Mouse (Mus musculus) heart, embryonic 15.5 days (tissue): ENCODE results near the gene Klhl1. TPM values are rescaled to one million over a fixed set of nuclear protein-coding genes. Genes with fewer than 3 reads are reported as not detected.
A peak's percentile ranks its signal among the peaks of the same experiment; 100 is the strongest.

ENCODE experiments used
- ATAC-seq: fragments of 200-750 bp; cut with Nextera tagmentation; replicated peaks from 2 replicates; pipeline ENCODE4 v1.8.0; 2017; ENCODE audit warnings: low read depth, moderate TSS enrichment; ENCODE audit not compliant: insufficient number of reproducible peaks, insufficient read depth, low FRiP score
- H3K27ac ChIP-seq: fragments of 300-500 bp; sonication (generic); 2 replicates; pipeline ENCODE4 v1.5.1; 2015; ENCODE audit warnings: mild to moderate bottlenecking, inconsistent platforms
- H3K27me3 ChIP-seq: fragments of 300-500 bp; sonication (generic); 2 replicates; pipeline ENCODE4 v1.6.1; 2015; ENCODE audit warnings: inconsistent platforms
- H3K36me3 ChIP-seq: fragments of 300-500 bp; sonication (generic); 2 replicates; pipeline ENCODE4 v1.6.1; 2015; ENCODE audit warnings: mild to moderate bottlenecking, inconsistent platforms
- H3K4me1 ChIP-seq: fragments of 300-500 bp; sonication (generic); replicated peaks from 2 replicates; pipeline ENCODE4 v1.6.1; 2015; ENCODE audit warnings: inconsistent platforms
- H3K4me2 ChIP-seq: fragments of 300-500 bp; sonication (generic); 2 replicates; pipeline ENCODE4 v1.6.1; 2015; ENCODE audit warnings: inconsistent platforms, mild to moderate bottlenecking, moderate library complexity
- H3K4me3 ChIP-seq: fragments of 300-500 bp; sonication (generic); 2 replicates; pipeline ENCODE4 v1.5.1; 2015; ENCODE audit warnings: mild to moderate bottlenecking, inconsistent platforms
- H3K9ac ChIP-seq: fragments of 300-500 bp; sonication (generic); 2 replicates; pipeline ENCODE4 v1.6.1; 2015; ENCODE audit warnings: mild to moderate bottlenecking, inconsistent platforms
- H3K9me3 ChIP-seq: fragments of 300-500 bp; sonication (generic); replicated peaks from 2 replicates; pipeline ENCODE4 v1.6.1; 2016; ENCODE audit warnings: inconsistent platforms
- WGBS: fragments of 180-500 bp; shearing (Covaris S2); methylation state at CpG from one replicate; pipeline ENCODE4 v1.1.7; 2015; ENCODE audit warnings: mixed read lengths; 5-methylcytosine and 5-hydroxymethylcytosine counted together
- polyA plus RNA-seq: library from polyadenylated mRNA; unstranded; fragments of >200 nt; fragmentation: Nextera tagmentation; extraction: Ambion mirVana; gene quantifications from 2 replicates; pipeline ENCODE4 v1.2.1, GENCODE M21; 2015

The Klhl1 gene
- not detected in 2 replicates for polyA plus RNA-seq

GRCm38 (mm10) chr14:96518954-96519682, at the start of gene Klhl1:
Gene Klhl1, minus strand, starts transcription at chr14:96519102.
- peaks cover 12% of the 10 kb centered on the region for H3K4me1 ChIP-seq
- peak within 1 kb of the TSS; percentile 48 for H3K4me3 ChIP-seq
- H3K9me3 ChIP-seq, result no peaks in the 10 kb centered on the region
- ATAC-seq, result no peak
- peak within 1 kb of the TSS; percentile 33 for H3K9ac ChIP-seq
- 49% methylated on average over 13 of the region's 13 CpGs for WGBS
- H3K36me3 ChIP-seq, result no peaks in the 10 kb centered on the region
- H3K27ac ChIP-seq, result no peak within 1 kb of the TSS
- peaks cover 26% of the 10 kb centered on the region for H3K27me3 ChIP-seq
- peak within 1 kb of the TSS; percentile 92 for H3K4me2 ChIP-seq

DNA sequence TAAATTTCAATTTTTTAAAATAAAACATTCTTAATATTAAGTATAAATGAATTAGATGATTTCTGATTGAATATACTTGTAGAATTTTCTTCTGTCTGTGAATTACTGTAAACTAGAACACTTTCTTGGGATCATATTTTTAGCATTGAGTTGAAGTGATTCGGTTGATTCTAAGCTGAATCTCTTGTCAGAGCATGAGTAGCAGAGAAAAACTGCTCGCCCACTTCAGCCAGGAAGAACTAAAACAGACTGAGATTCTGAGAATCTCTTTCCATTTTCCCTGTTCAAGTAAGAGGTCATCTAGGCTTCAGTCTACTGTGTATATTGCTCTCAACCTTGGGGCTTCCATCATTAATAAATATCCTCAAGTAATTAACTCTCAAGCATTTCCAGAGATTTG, 34.8 kb upstream of the Klhl1 start:
- no peaks in the 10 kb centered on the region for H3K9me3 ChIP-seq
- no peaks in the 10 kb centered on the region for H3K36me3 ChIP-seq
- no peaks in the 10 kb centered on the region for H3K27me3 ChIP-seq
- H3K9ac ChIP-seq, result no peak overlapping the region
- no peak overlapping the region for H3K4me3 ChIP-seq
- H3K4me1 ChIP-seq, result no peaks in the 10 kb centered on the region
- H3K4me2 ChIP-seq, result no peak overlapping the region
- H3K27ac ChIP-seq, result no peak overlapping the region
- ATAC-seq, result no peak
- 68% methylated on average over 2 of the region's 2 CpGs for WGBS

GRCm38 (mm10) chr14:96518151-96518953, 550 bp downstream of the Klhl1 start:
- Histone ChIP-seq H3K9ac (peak overlapping the region; percentile 33), H3K4me3 (peak overlapping the region; percentile 48), H3K9me3 (no peaks in the 10 kb centered on the region), H3K36me3 (no peaks in the 10 kb centered on the region), H3K4me1 (peaks cover 12% of the 10 kb centered on the region), H3K27ac (no peak overlapping the region), H3K4me2 (peak overlapping the region; percentile 92), H3K27me3 (peaks cover 26% of the 10 kb centered on the region)
- under 1% methylated on average over 35 of the region's 35 CpGs for WGBS
- no peak for ATAC-seq

DNA sequence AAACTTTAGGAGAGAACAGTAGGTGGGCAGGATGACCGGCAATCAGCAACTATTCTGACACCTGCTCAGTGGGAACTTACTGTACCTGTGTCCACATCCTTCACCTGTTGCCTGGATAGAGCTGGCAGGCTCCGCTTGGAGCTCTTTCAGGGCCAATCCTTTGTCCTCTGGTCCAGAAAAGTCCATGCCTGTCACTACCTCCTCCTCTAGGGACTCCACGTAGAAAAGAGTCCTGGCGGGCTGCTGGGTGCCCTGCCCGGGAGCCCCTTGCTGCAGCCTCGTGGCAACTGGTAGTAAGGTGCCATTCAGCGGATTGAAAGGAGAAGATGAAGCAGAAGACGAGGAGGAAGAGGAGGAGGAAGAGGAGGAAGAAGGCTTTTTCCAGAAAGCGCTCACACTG, 1.2 kb downstream of the Klhl1 start:
- no peak for ATAC-seq
- Histone ChIP-seq H3K4me2 (peak overlapping the region; percentile 92), H3K4me1 (peaks cover 12% of the 10 kb centered on the region), H3K27me3 (peaks cover 26% of the 10 kb centered on the region), H3K9me3 (no peaks in the 10 kb centered on the region), H3K9ac (peak overlapping the region; percentile 33; the same call in 1 of the 2 replicates), H3K27ac (no peak overlapping the region), H3K36me3 (no peaks in the 10 kb centered on the region), H3K4me3 (peak overlapping the region; percentile 48)
- 7% methylated on average over 9 of the region's 9 CpGs for WGBS

DNA sequence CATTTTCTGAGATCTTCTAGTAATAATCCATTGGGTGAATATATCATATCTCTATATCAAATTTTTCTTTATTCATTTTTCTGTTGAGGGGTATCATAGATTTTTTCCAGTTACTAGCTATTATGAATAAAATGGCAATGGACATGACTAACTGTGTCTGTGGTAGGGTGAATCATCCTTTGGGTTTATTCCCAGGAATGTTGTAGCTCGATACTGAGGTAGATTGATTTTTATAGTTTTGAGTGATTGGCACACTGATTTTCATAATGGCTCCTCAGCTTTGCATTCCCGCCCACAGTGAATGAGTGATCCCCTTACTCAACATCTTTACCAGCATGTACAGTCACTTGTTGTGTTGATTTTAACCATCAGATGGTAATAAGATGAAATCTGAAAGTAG, 19.0 kb downstream of the Klhl1 start:
- Histone ChIP-seq H3K27me3 (no peaks in the 10 kb centered on the region), H3K27ac (no peak overlapping the region), H3K4me3 (no peak overlapping the region), H3K9me3 (no peaks in the 10 kb centered on the region), H3K4me1 (no peaks in the 10 kb centered on the region), H3K4me2 (no peak overlapping the region), H3K36me3 (no peaks in the 10 kb centered on the region), H3K9ac (no peak overlapping the region)
- WGBS, result 76% methylated on average over 2 of the region's 2 CpGs
- ATAC-seq, result no peak

DNA sequence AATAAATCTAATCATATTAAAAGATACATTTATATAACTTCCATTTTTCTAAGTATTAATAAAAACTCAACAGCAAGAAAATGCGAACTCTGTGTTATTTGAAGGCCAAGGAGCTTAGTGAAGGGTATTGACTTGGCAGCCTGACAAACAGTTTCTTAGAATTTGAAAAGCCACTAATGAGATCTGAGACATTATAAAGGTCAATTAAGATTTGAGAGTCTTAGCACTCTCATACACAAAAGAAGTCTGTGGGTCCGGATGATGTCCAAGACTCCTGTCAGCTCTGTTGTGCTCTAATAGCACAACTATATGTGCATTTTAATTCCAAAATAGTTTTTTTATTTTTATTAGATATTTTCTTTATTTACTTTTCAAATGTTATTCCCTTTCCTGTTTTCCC, 47.1 kb downstream of the Klhl1 start:
- 85% methylated on average over 2 of the region's 2 CpGs for WGBS
- Histone ChIP-seq H3K4me3 (no peak overlapping the region), H3K36me3 (no peaks in the 10 kb centered on the region)

DNA sequence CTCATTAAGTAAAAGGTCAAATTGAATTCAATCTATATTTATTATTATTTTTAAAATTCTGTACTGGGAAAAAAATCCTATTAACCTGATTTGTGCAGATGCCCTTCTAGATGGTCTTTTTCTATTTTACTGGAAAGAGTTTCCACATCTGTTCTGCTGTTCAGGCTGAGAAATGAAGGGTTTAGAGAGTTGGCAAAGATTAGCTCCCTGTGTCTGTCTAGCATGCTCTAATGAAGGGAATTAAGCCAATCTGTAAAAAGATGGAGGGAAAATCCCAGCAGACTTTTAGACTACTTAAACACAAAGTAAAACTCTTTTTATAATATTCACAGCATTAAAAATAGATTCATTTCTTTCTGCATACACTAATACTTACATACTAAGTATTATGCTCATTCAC, 47.6 kb downstream of the Klhl1 start:
- no peaks in the 10 kb centered on the region for H3K36me3 ChIP-seq
- H3K27ac ChIP-seq, result no peak overlapping the region
- no peaks in the 10 kb centered on the region for H3K27me3 ChIP-seq
- H3K4me3 ChIP-seq, result no peak overlapping the region
- H3K9ac ChIP-seq, result no peak overlapping the region
- no peaks in the 10 kb centered on the region for H3K9me3 ChIP-seq
- H3K4me1 ChIP-seq, result no peaks in the 10 kb centered on the region
- no peak for ATAC-seq
- H3K4me2 ChIP-seq, result no peak overlapping the region

More for the DNA sequence above, 47.1 kb downstream of the Klhl1 start:
- H3K27me3 ChIP-seq, result no peaks in the 10 kb centered on the region
- H3K9me3 ChIP-seq, result no peaks in the 10 kb centered on the region
- H3K9ac ChIP-seq, result no peak overlapping the region
- no peak overlapping the region for H3K4me2 ChIP-seq
- ATAC-seq, result no peak
- H3K4me1 ChIP-seq, result no peaks in the 10 kb centered on the region
- H3K27ac ChIP-seq, result no peak overlapping the region

DNA sequence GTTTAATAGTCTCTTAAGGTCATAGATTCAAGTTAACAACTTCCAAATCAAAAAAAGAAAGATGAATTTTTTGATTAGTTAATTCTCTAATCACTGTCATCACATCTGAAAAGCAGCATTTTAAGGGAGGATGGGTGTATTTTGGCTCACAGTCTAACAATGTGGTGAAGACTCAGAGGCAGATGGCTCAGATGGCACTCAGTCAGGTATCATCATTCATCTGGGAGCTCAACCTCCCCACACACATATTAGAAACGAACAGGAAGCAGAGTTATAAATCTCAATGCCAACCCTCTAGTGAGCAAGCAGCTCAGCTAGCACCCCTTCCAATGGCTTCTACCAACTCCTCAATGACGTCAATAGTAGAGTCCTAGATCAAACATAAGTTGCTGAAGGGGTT, 57.1 kb downstream of the Klhl1 start:
- no peak overlapping the region for H3K9ac ChIP-seq
- no peaks in the 10 kb centered on the region for H3K4me1 ChIP-seq
- no peaks in the 10 kb centered on the region for H3K27me3 ChIP-seq
- no peak overlapping the region for H3K4me3 ChIP-seq
- no peak overlapping the region for H3K4me2 ChIP-seq
- H3K9me3 ChIP-seq, result no peaks in the 10 kb centered on the region
- no peaks in the 10 kb centered on the region for H3K36me3 ChIP-seq
- WGBS, result 59% methylated on average over 2 of the region's 2 CpGs
- H3K27ac ChIP-seq, result no peak overlapping the region
- ATAC-seq, result no peak

DNA sequence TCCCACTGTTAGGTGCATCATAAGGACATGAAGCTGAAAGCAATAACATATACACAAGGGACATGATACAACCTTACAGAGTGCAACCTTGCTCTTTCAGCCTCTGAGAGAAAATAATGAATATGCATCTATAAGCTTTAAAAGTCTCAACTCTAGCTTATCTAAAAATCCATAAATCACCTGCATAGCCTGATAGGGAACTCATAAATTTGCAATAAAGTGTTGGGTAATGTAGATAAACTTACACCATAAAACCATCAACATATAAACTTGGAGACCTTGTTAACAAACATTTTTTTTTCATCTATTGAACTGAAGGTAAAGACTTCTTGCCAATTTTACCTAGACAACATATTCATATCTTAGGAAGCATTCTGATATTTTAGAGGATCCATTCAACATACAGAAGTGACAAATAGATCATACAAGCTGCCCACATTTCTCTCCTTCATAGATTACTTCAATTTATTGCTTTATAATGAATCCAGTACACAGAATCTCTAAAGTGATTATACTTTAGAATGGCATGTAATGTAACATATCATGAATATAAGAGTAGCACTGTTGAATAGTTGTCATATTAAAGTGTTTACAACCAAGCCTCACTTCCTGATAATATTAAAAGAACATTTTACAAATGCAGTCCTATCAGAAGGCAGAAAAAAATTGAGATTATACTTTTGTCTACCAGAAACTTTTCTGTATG, 126.7 kb downstream of the Klhl1 start:
- no peak for ATAC-seq
- H3K9me3 ChIP-seq, result no peaks in the 10 kb centered on the region

DNA sequence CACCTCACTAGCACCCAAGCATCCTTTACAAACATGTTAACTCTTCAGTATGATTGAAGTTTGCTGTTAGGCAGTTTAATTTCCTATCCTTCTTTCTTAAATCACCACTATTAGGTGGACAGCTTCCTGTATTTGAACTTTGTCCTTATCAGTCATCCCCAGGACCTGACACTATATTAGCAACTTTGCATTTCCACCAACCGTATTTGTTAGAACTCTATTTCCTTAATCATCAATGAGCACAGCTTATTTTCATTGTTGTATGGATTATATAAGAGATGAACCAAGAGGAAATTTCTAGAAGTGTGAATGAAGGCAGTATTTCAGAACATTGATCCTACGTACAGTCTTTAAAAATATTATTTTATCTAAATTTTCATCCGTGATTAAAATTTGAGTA, 156.2 kb downstream of the Klhl1 start:
- Histone ChIP-seq H3K9ac (no peak overlapping the region), H3K4me3 (no peak overlapping the region), H3K27ac (no peak overlapping the region), H3K9me3 (no peaks in the 10 kb centered on the region), H3K27me3 (no peaks in the 10 kb centered on the region), H3K4me2 (no peak overlapping the region), H3K36me3 (no peaks in the 10 kb centered on the region), H3K4me1 (no peaks in the 10 kb centered on the region)
- ATAC-seq, result no peak
- 80% methylated on average over 3 of the region's 3 CpGs for WGBS

More for the DNA sequence above, 126.7 kb downstream of the Klhl1 start:
- no peaks in the 10 kb centered on the region for H3K36me3 ChIP-seq
- H3K9ac ChIP-seq, result no peak overlapping the region
- no peak overlapping the region for H3K4me3 ChIP-seq
- no peak overlapping the region for H3K27ac ChIP-seq
- no peaks in the 10 kb centered on the region for H3K4me1 ChIP-seq
- H3K27me3 ChIP-seq, result no peaks in the 10 kb centered on the region
- no peak overlapping the region for H3K4me2 ChIP-seq

DNA sequence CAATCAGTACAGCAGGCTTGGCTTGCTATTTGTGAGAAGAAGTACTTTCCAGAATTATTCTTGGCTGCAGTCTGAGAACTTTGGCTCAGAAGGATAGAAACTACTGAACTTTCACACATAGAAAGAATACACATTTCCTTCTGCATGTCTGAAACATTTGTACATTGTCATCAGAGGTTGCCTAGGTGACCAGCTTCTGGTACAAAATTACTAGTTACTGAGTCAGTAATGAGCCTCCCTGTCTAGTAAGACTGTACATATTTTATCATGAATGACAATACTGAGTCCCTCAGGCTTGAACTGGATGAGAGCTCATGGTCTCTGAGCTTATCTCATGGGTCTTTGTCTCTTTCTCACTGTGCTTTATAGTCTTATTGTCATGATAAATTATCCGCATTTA, 170.7 kb downstream of the Klhl1 start:
- no peaks in the 10 kb centered on the region for H3K9me3 ChIP-seq
- WGBS, result 84% methylated on average over 1 of the region's 1 CpGs
- no peak for ATAC-seq

More for the DNA sequence above, 170.7 kb downstream of the Klhl1 start:
- H3K9ac ChIP-seq, result no peak overlapping the region
- H3K4me1 ChIP-seq, result no peaks in the 10 kb centered on the region
- H3K27ac ChIP-seq, result no peak overlapping the region
- no peaks in the 10 kb centered on the region for H3K36me3 ChIP-seq
- H3K27me3 ChIP-seq, result no peaks in the 10 kb centered on the region
- H3K4me3 ChIP-seq, result no peak overlapping the region
- no peak overlapping the region for H3K4me2 ChIP-seq
